Mouse (Mus musculus): ENCODE data around the gene Amy2a3.
"Not testable (repeated sequence)": the region's sequence is repeated elsewhere in the genome, so short reads cannot be mapped to it uniquely, and the experiment has no call there.

Gene Amy2a3

GRCm38 (mm10) chr3:113323952-113324351 is at the start of gene Amy2a3:
Gene Amy2a3 (minus strand): TSS chr3:113324052.
- DNase-seq (ENCODE audit: extremely low read depth, low read depth) = not testable (repeated sequence)

- DNase-seq (ENCODE audit: extremely low read depth, low read depth) = not testable (repeated sequence)
Measured at GRCm38 (mm10) chr3:113356558-113356957, 32.7 kb upstream of the Amy2a3 start, which contains the start of gene Amy2a2. Gene Amy2a2 (minus strand): TSS chr3:113356658.

- not testable (repeated sequence) for DNase-seq (ENCODE audit: extremely low read depth, low read depth)
Measured at GRCm38 (mm10) chr3:113345484-113345883, 21.6 kb upstream of the Amy2a3 start.

GRCm38 (mm10) chr3:113312937-113313336 is 10.9 kb downstream of the Amy2a3 start:
- not testable (repeated sequence) for DNase-seq (ENCODE audit: extremely low read depth, low read depth)

- not testable (repeated sequence) for DNase-seq (ENCODE audit: extremely low read depth, low read depth)
Measured at GRCm38 (mm10) chr3:113291349-113291748, 32.5 kb downstream of the Amy2a3 start, which contains the start of gene Amy2a4. Gene Amy2a4 (minus strand): TSS chr3:113291449.

GRCm38 (mm10) chr3:113280285-113280684 is 43.6 kb downstream of the Amy2a3 start:
- not testable (repeated sequence) for DNase-seq (ENCODE audit: extremely low read depth, low read depth)

- not testable (repeated sequence) for DNase-seq (ENCODE audit: extremely low read depth, low read depth)
Measured at GRCm38 (mm10) chr3:113279586-113279985, 44.3 kb downstream of the Amy2a3 start.
